Mouse (Mus musculus) stomach, postnatal 0 days (tissue): ENCODE measurements around the gene Cfap299. TPM values are rescaled to one million over a fixed set of nuclear protein-coding genes. Genes with fewer than 3 reads are reported as not detected.

Source experiments
- ATAC-seq: fragments of 200-750 bp; cut with Nextera tagmentation; 2 replicates; pipeline ENCODE4 v1.8.0; 2017; ENCODE audit not compliant: low FRiP score, low TSS enrichment
- DNase-seq: peaks from one replicate; pipeline ENCODE4 v3.0.0-alpha.2; 2016; ENCODE audit warnings: low spot score
- H3K27ac ChIP-seq: fragments of 300-500 bp; sonication (generic); replicated peaks from 2 replicates; pipeline ENCODE4 v1.5.1; 2014; ENCODE audit warnings: mild to moderate bottlenecking, control low read depth
- H3K27me3 ChIP-seq: fragments of 300-500 bp; sonication (generic); 2 replicates; pipeline ENCODE4 v1.6.1; 2014; ENCODE audit warnings: low read length; ENCODE audit not compliant: control insufficient read depth, insufficient read depth
- H3K36me3 ChIP-seq: fragments of 300-500 bp; sonication (generic); 2 replicates; pipeline ENCODE4 v1.6.1; 2014; ENCODE audit warnings: low read length, mixed read lengths; ENCODE audit not compliant: control insufficient read depth, insufficient read depth
- H3K4me1 ChIP-seq: fragments of 300-500 bp; sonication (generic); replicated peaks from 2 replicates; pipeline ENCODE4 v1.6.1; 2014; ENCODE audit warnings: antibody characterized with exemption; ENCODE audit not compliant: control insufficient read depth, insufficient read depth
- H3K4me2 ChIP-seq: fragments of 300-500 bp; sonication (generic); replicated peaks from 2 replicates; pipeline ENCODE4 v1.6.1; 2014; ENCODE audit warnings: low read depth, mild to moderate bottlenecking, control low read depth, moderate library complexity
- H3K4me3 ChIP-seq: fragments of 300-500 bp; sonication (generic); 2 replicates; pipeline ENCODE4 v1.5.1; 2014; ENCODE audit warnings: low read depth, low read length, control low read depth
- H3K9ac ChIP-seq: fragments of 300-500 bp; sonication (generic); 2 replicates; pipeline ENCODE4 v1.6.1; 2014; ENCODE audit warnings: mild to moderate bottlenecking, low read length, control low read depth, mixed read lengths
- H3K9me3 ChIP-seq: fragments of 300-500 bp; sonication (generic); 2 replicates; pipeline ENCODE4 v1.6.1; 2016; ENCODE audit warnings: low read length; ENCODE audit not compliant: control insufficient read depth
- CTCF ChIP-seq: IDR thresholded peaks from 2 replicates; pipeline ENCODE4 v1.5.1; 2016; ENCODE audit warnings: antibody characterized with exemption, low read depth, mild to moderate bottlenecking, moderate library complexity
- EP300 ChIP-seq: optimal IDR thresholded peaks from 2 replicates; pipeline ENCODE3; 2016; ENCODE audit warnings: antibody characterized with exemption
- WGBS: fragments of 180-500 bp; shearing (Covaris S2); extraction: QIAGEN DNeasy Blood & Tissue Kit; methylation state at CpG from one replicate; pipeline ENCODE4 v1.1.7; 2014; 5-methylcytosine and 5-hydroxymethylcytosine counted together
- polyA plus RNA-seq: library from polyadenylated mRNA; unstranded; fragments of >200 nt; fragmentation: Nextera tagmentation; extraction: Ambion mirVana; gene quantifications from 2 replicates; pipeline ENCODE4 v1.2.1, GENCODE M21; 2015

The Cfap299 gene
- polyA plus RNA-seq, 1 experiment from 2014 or later = 0.18 TPM

GRCm38 (mm10) chr5:98365340-98365739 lies 36.2 kb downstream of the Cfap299 start:
- no peak overlapping the region for H3K4me2 ChIP-seq
- no peaks in the 10 kb centered on the region for H3K9me3 ChIP-seq
- H3K9ac ChIP-seq = no peak overlapping the region
- H3K36me3 ChIP-seq = no peaks in the 10 kb centered on the region
- no peaks in the 10 kb centered on the region for H3K4me1 ChIP-seq
- TF ChIP-seq EP300 (no peak), CTCF (no peak)
- DNase-seq = no peak
- H3K4me3 ChIP-seq = no peak overlapping the region
- 72% methylated on average over 5 of the region's 5 CpGs for WGBS
- no peak overlapping the region for H3K27ac ChIP-seq
- no peak for ATAC-seq
- H3K27me3 ChIP-seq = no peaks in the 10 kb centered on the region

- no peak for DNase-seq
- 31% methylated on average over 4 of the region's 4 CpGs for WGBS
- no peaks in the 10 kb centered on the region for H3K36me3 ChIP-seq
These were observed 39.7 kb downstream of the Cfap299 start for GRCm38 (mm10) chr5:98368822-98369221.

GRCm38 (mm10) chr5:98369426-98369825 lies 40.3 kb downstream of the Cfap299 start:
- no peak overlapping the region for H3K9ac ChIP-seq
- 62% methylated on average over 7 of the region's 7 CpGs for WGBS
- H3K4me1 ChIP-seq = no peaks in the 10 kb centered on the region
- no peaks in the 10 kb centered on the region for H3K36me3 ChIP-seq
- DNase-seq (no peak), ATAC-seq (no peak)
- no peak overlapping the region for H3K4me2 ChIP-seq
- no peak overlapping the region for H3K27ac ChIP-seq
- no peaks in the 10 kb centered on the region for H3K27me3 ChIP-seq
- H3K9me3 ChIP-seq = no peaks in the 10 kb centered on the region
- no peak for TF ChIP-seq EP300
- TF ChIP-seq CTCF = no peak
- no peak overlapping the region for H3K4me3 ChIP-seq

More at GRCm38 (mm10) chr5:98368822-98369221, 39.7 kb downstream of the Cfap299 start:
- H3K4me2 ChIP-seq = no peak overlapping the region
- no peaks in the 10 kb centered on the region for H3K27me3 ChIP-seq
- H3K4me1 ChIP-seq = no peaks in the 10 kb centered on the region
- H3K9ac ChIP-seq = no peak overlapping the region
- TF ChIP-seq CTCF = peak; percentile 52
- TF ChIP-seq EP300 = no peak
- no peak overlapping the region for H3K27ac ChIP-seq
- H3K4me3 ChIP-seq = no peak overlapping the region
- ATAC-seq = no peak
- H3K9me3 ChIP-seq = no peaks in the 10 kb centered on the region

DNA sequence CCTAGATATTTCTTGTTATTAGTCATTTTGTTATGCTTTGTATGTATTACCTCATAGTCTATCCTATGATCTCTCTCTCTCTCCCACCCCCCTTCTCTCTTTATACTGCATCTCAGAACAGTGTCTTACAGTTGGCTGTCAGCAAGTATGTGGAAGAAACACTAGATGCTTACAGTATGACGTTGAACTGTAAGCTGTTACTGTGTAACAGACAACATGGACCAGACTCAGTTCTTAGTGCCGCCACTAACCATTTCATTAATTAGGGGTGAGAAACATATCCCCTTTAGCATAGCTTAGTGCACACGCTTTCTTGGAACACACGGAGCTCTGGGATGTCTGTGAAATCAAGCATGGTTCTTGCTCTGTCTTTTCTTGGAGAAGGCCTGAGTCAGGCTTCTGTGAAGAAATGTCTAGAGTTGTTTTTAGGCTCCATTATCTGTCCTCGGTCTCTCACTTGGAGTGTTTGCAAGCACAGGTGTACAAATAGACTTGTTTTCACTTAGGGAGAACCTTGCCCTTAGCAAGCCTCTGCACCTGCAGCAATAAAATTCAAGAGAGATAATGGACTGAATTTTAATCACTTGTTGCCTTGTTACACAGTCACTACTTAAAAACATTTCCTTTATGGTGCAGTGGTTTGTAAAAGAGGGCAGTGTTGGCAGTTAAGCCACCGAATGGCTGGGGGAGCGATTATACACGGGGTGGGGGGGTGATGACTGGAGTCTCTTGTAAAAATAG lies 47.1 kb downstream of the Cfap299 start:
- Histone ChIP-seq H3K4me2 (no peak overlapping the region), H3K9me3 (no peaks in the 10 kb centered on the region), H3K4me3 (no peak overlapping the region), H3K4me1 (no peaks in the 10 kb centered on the region), H3K27ac (no peak overlapping the region), H3K9ac (no peak overlapping the region), H3K27me3 (no peaks in the 10 kb centered on the region), H3K36me3 (no peaks in the 10 kb centered on the region)
- ATAC-seq (no peak), DNase-seq (no peak)
- TF ChIP-seq CTCF (no peak), EP300 (no peak)
- WGBS = 61% methylated on average over 8 of the region's 8 CpGs

- 43% methylated on average over 4 of the region's 4 CpGs for WGBS
- no peaks in the 10 kb centered on the region for H3K9me3 ChIP-seq
- H3K9ac ChIP-seq = no peak overlapping the region
- no peaks in the 10 kb centered on the region for H3K36me3 ChIP-seq
- no peak overlapping the region for H3K27ac ChIP-seq
- ATAC-seq = no peak
- H3K4me2 ChIP-seq = no peak overlapping the region
- no peak for DNase-seq
- TF ChIP-seq CTCF (no peak), EP300 (no peak)
- H3K4me1 ChIP-seq = no peaks in the 10 kb centered on the region
- H3K27me3 ChIP-seq = no peaks in the 10 kb centered on the region
- no peak overlapping the region for H3K4me3 ChIP-seq
These were observed 47.6 kb downstream of the Cfap299 start for GRCm38 (mm10) chr5:98376799-98377090.

DNA sequence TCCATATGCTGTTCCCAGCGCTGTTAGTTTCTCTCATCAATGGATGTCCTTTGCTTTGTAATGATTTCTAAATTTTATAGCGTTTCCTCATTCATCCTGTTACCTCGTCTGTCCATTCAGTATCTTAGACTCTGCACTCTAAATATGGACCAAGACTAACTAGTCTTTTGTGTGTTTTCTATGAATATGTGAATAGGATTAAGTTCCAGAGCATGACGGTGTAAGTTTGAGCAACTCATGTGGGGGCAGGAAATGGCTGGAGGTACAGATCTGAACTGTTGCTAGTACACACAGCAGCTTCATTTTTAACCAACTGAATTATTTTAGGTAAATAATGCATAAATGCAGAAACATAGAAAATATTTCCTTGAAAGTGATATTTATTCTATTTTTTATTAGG lies 51.3 kb downstream of the Cfap299 start:
- no peak overlapping the region for H3K27ac ChIP-seq
- TF ChIP-seq EP300 (no peak), CTCF (no peak)
- no peaks in the 10 kb centered on the region for H3K4me1 ChIP-seq
- no peak overlapping the region for H3K4me2 ChIP-seq
- no peaks in the 10 kb centered on the region for H3K36me3 ChIP-seq
- no peak overlapping the region for H3K9ac ChIP-seq
- DNase-seq (no peak), ATAC-seq (no peak)
- WGBS = 83% methylated on average over 4 of the region's 4 CpGs
- no peaks in the 10 kb centered on the region for H3K27me3 ChIP-seq
- no peaks in the 10 kb centered on the region for H3K9me3 ChIP-seq
- H3K4me3 ChIP-seq = no peak overlapping the region
